Mouse (Mus musculus): Measurements from ENCODE around the gene Nat8f1.
"Not testable (repeated sequence)": the region's sequence is repeated elsewhere in the genome, so short reads cannot be mapped to it uniquely, and the experiment has no call there.

Nat8f1 gene

GRCm38 (mm10) chr6:85915539-85916513 is at the start of gene Nat8f1:
Gene Nat8f1, minus strand, starts transcription at chr6:85915687.
- DNase-seq = peak; percentile 92 to 95

- peak; percentile 88 to 91 for DNase-seq
These were observed 45.9 kb upstream of the Nat8f1 start, which contains the start of gene Dusp11 for GRCm38 (mm10) chr6:85961101-85962091. Gene Dusp11, minus strand, starts transcription at chr6:85961667.

GRCm38 (mm10) chr6:85957581-85957980 is 42.1 kb upstream of the Nat8f1 start:
- no peak for DNase-seq

GRCm38 (mm10) chr6:85948549-85948948 is 33.1 kb upstream of the Nat8f1 start:
- no peak for DNase-seq

- no peak for DNase-seq
These were observed 27.0 kb upstream of the Nat8f1 start for GRCm38 (mm10) chr6:85942469-85942868.

GRCm38 (mm10) chr6:85938701-85939100 is 23.2 kb upstream of the Nat8f1 start:
- DNase-seq = no peak

GRCm38 (mm10) chr6:85936508-85937465 is 21.3 kb upstream of the Nat8f1 start:
- peak; percentile 92 to 93 for DNase-seq

GRCm38 (mm10) chr6:85935646-85936045 is 20.2 kb upstream of the Nat8f1 start:
- no peak for DNase-seq

GRCm38 (mm10) chr6:85934047-85934446 is 18.6 kb upstream of the Nat8f1 start:
- DNase-seq = peak; percentile 88 to 91

GRCm38 (mm10) chr6:85929312-85929711 is 13.8 kb upstream of the Nat8f1 start:
- peak; percentile 72 to 85 for DNase-seq

GRCm38 (mm10) chr6:85927476-85928464 is 12.3 kb upstream of the Nat8f1 start:
- DNase-seq = peak; percentile 76 to 88

- DNase-seq = no peak
These were observed 11.2 kb upstream of the Nat8f1 start for GRCm38 (mm10) chr6:85926709-85927108.

- no peak for DNase-seq
These were observed 8.2 kb upstream of the Nat8f1 start for GRCm38 (mm10) chr6:85923643-85924042.

GRCm38 (mm10) chr6:85919401-85919800 is 3.9 kb upstream of the Nat8f1 start:
- DNase-seq = peak; percentile 49 to 78

- DNase-seq = not testable (repeated sequence)
These were observed 2.9 kb upstream of the Nat8f1 start for GRCm38 (mm10) chr6:85918341-85918740.

- peak in 1 of 2 experiments; percentile 50 for DNase-seq
These were observed 1.1 kb upstream of the Nat8f1 start for GRCm38 (mm10) chr6:85916596-85916995.

- DNase-seq = no peak
These were observed 347 bp downstream of the Nat8f1 start for GRCm38 (mm10) chr6:85915141-85915538.

- DNase-seq = peak; percentile 52 to 60
These were observed 3.9 kb downstream of the Nat8f1 start, which contains the start of gene Tprkb for GRCm38 (mm10) chr6:85911587-85911986. Gene Tprkb, plus strand, starts transcription at chr6:85911865.

GRCm38 (mm10) chr6:85909704-85910103 is 5.8 kb downstream of the Nat8f1 start:
- DNase-seq = no peak

- peak; percentile 59 to 79 for DNase-seq
These were observed 7.1 kb downstream of the Nat8f1 start for GRCm38 (mm10) chr6:85908341-85908740.

Measured in kidney, adult 8-10 months (tissue).